Mouse (Mus musculus) liver, postnatal 0 days (tissue): Measurements from ENCODE around the gene Tmem35b.

Experiments used
- CTCF ChIP-seq: sonication (generic); IDR thresholded peaks from 2 replicates; pipeline ENCODE4 v1.5.1; 2016; ENCODE audit warnings: antibody characterized with exemption, low read depth
- EP300 ChIP-seq: IDR thresholded peaks from 2 replicates; pipeline ENCODE4 v1.6.1; 2016; ENCODE audit warnings: antibody characterized with exemption, low read depth, mild to moderate bottlenecking

DNA sequence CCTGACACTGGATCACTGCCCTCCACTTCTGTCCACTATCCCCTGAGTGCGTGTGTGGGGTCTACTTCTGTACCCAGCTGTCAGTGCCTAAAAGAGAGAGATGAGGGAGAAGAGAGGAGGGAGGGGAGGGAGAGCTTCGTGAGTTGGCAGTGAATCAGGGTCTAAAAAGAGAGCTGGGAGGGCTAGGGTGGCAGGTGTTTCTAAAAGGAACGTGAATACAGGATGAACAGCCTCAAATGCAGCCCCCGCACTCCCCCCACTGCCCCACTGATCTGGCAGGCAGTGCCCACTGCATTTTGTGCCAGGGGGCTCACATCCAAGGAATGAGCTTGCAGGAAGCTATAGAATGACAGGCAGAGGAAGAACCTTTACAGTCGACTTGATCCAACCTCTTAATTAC lies 47.4 kb downstream of the Tmem35b start:
- TF ChIP-seq CTCF (no peak), EP300 (no peak)
